Mouse (Mus musculus): ENCODE measurements around the gene Agpat2. TPM values are rescaled to one million over a fixed set of nuclear protein-coding genes. Genes with fewer than 3 reads are reported as not detected.

Agpat2 gene
- total and polyA plus RNA-seq, 3 experiments, result 4.6 to 6.0 (median 4.7) TPM

DNA sequence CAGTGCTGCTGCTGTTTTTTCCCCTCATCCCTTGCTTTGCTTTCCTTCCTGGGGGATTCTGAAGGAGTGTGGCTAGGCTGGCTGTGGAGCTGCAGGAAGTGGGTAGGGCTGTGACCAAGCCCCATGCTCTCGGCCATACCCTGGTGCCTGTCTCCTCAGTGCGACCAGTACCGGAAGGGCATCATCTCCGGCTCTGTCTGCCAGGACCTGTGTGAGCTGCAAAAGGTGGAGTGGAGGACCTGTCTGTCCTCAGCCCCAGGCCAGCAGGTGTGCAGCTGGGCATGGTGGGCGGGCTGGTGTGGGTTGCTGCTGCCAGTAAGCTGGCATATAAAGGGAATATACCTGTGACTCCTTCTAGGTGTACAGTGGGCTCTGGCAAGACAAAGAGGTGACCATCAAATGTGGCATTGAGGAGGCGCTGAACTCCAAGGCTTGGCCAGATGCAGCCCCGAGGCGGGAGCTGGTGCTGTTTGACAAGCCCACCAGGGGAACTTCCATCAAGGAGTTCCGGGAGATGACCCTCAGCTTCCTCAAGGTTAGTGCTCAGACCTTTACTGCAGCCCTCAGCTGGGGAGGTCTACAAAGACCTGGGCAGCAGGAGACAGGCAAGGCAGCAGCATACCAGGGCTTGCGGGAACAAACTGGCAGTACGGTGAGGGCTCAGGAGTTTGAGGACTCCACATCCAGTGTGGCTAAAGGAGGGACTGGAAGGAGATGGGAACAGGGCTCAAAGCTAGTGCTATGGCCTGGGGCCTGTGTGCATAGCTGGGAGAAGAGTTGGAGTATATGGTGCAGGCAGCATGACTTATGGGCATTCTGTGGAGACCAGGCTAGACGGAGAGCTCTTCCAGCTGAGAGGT, 30.6 kb upstream of the Agpat2 start:
- Histone ChIP-seq H3K4me1 (ENCODE audit: insufficient read depth, low read depth, low read length) (peaks cover 42% of the 10 kb centered on the region), H3K36me3 (replicated peaks) (peaks cover 62% of the 10 kb centered on the region), H3K9me3 (replicated peaks) (no peaks in the 10 kb centered on the region), H3K4me3 (ENCODE audit: low read depth, low read length) (no peak overlapping the region), H3K27me3 (ENCODE audit: insufficient read depth, low read length) (peaks cover 17% of the 10 kb centered on the region)
- ATAC-seq (ENCODE audit: extremely low read depth, insufficient number of reproducible peaks, low FRiP score, poor library complexity, severe bottlenecking) (no peak), DNase-seq (ENCODE audit: low spot score) (no peak)
- peak; percentile 27; the same call in 1 of the 2 replicates for TF ChIP-seq POLR2AphosphoS5 (IDR thresholded peaks at IDR 0.05; ENCODE audit: insufficient replicate concordance, low read depth, low read length)
- no peak for TF ChIP-seq TAL1 (conservative IDR thresholded peaks at IDR 0.05; ENCODE audit: low read depth, low read length)

DNA sequence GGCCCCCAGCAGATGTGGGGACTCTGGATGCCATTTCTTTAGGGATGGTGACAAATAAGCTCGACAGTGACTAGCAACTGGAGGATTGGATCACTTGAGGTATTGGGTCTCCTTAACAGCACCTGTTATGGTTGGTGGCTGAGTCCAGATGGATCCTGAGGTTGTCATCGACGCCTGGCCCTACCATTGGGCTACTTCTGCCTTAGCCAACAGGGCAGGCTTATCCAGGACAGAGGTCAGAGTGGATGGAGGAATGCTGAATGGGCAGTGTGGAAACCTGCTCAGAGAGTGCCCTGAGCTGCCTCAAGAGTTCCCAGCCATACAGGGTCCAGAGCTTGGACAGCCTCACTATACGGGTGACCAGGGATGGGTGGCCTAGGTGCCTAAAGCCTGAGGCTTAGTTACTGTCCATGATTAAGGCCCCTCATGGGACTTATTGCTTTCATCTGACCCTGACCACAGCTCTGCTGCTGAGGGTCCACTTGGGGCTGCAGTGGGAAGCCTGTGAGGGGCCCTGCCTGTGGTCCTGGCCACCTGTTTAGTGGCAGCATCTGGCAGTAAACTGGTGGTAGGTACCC, 29.8 kb upstream of the Agpat2 start:
- Histone ChIP-seq H3K9me3 (replicated peaks) (no peaks in the 10 kb centered on the region), H3K4me1 (ENCODE audit: insufficient read depth, low read depth, low read length) (peaks cover 42% of the 10 kb centered on the region), H3K36me3 (replicated peaks) (peaks cover 60% of the 10 kb centered on the region), H3K27me3 (ENCODE audit: insufficient read depth, low read length) (peaks cover 24% of the 10 kb centered on the region), H3K4me3 (ENCODE audit: low read depth, low read length) (no peak overlapping the region)
- DNase-seq (ENCODE audit: low spot score), result no peak
- ATAC-seq (ENCODE audit: extremely low read depth, insufficient number of reproducible peaks, low FRiP score, poor library complexity, severe bottlenecking), result no peak
- TF ChIP-seq CTCF (IDR thresholded peaks at IDR 0.05; ENCODE audit: low read depth, low read length) (no peak), TAL1 (conservative IDR thresholded peaks at IDR 0.05; ENCODE audit: low read depth, low read length) (no peak), POLR2AphosphoS5 (IDR thresholded peaks at IDR 0.05; ENCODE audit: insufficient replicate concordance, low read depth, low read length) (peak; percentile 18; the same call in 1 of the 2 replicates), GATA1 (IDR thresholded peaks at IDR 0.05; ENCODE audit: borderline replicate concordance, low read length) (no peak), GATA2 (IDR thresholded peaks at IDR 0.05; ENCODE audit: borderline replicate concordance, low read depth, low read length) (no peak)

- no peaks in the 10 kb centered on the region for H3K9me3 ChIP-seq (replicated peaks)
- peaks cover 47% of the 10 kb centered on the region for H3K36me3 ChIP-seq (replicated peaks)
- H3K4me1 ChIP-seq (ENCODE audit: insufficient read depth, low read depth, low read length), result peaks cover 34% of the 10 kb centered on the region
- ATAC-seq (ENCODE audit: extremely low read depth, insufficient number of reproducible peaks, low FRiP score, poor library complexity, severe bottlenecking) (no peak), DNase-seq (ENCODE audit: low spot score) (no peak)
- no peak overlapping the region for H3K4me3 ChIP-seq (ENCODE audit: low read depth, low read length)
- H3K27me3 ChIP-seq (ENCODE audit: insufficient read depth, low read length), result peaks cover 35% of the 10 kb centered on the region
- no peak for TF ChIP-seq GATA2 (IDR thresholded peaks at IDR 0.05; ENCODE audit: borderline replicate concordance, low read depth, low read length)
- peak; percentile 91; the same call in 1 of the 2 replicates for TF ChIP-seq POLR2AphosphoS5 (IDR thresholded peaks at IDR 0.05; ENCODE audit: insufficient replicate concordance, low read depth, low read length)
Measured at GRCm38 (mm10) chr2:26632541-26633395, 28.6 kb upstream of the Agpat2 start.

- DNase-seq (ENCODE audit: low spot score), result no peak
- Histone ChIP-seq H3K4me1 (ENCODE audit: insufficient read depth, low read depth, low read length) (peaks cover 4% of the 10 kb centered on the region; the same call in 1 of the 2 replicates), H3K4me3 (ENCODE audit: low read depth, low read length) (no peak overlapping the region), H3K27me3 (ENCODE audit: insufficient read depth, low read length) (peaks cover 40% of the 10 kb centered on the region), H3K36me3 (replicated peaks) (peaks cover 8% of the 10 kb centered on the region), H3K9me3 (replicated peaks) (no peaks in the 10 kb centered on the region)
- no peak for ATAC-seq (ENCODE audit: extremely low read depth, insufficient number of reproducible peaks, low FRiP score, poor library complexity, severe bottlenecking)
- no peak for TF ChIP-seq POLR2AphosphoS5 (IDR thresholded peaks at IDR 0.05; ENCODE audit: insufficient replicate concordance, low read depth, low read length)
- no peak for TF ChIP-seq GATA2 (IDR thresholded peaks at IDR 0.05; ENCODE audit: borderline replicate concordance, low read depth, low read length)
- TF ChIP-seq GATA1 (IDR thresholded peaks at IDR 0.05; ENCODE audit: borderline replicate concordance, low read length), result no peak
- TF ChIP-seq TAL1 (conservative IDR thresholded peaks at IDR 0.05; ENCODE audit: low read depth, low read length), result no peak
- no peak for TF ChIP-seq CTCF (IDR thresholded peaks at IDR 0.05; ENCODE audit: low read depth, low read length)
Measured at GRCm38 (mm10) chr2:26628792-26629437, 24.7 kb upstream of the Agpat2 start.

- DNase-seq (ENCODE audit: low spot score), result no peak
- H3K27me3 ChIP-seq (ENCODE audit: insufficient read depth, low read length), result peaks cover 40% of the 10 kb centered on the region
- ATAC-seq (ENCODE audit: extremely low read depth, insufficient number of reproducible peaks, low FRiP score, poor library complexity, severe bottlenecking), result no peak
- H3K4me3 ChIP-seq (ENCODE audit: low read depth, low read length), result no peak within 1 kb of the TSS
- TF ChIP-seq GATA1 (IDR thresholded peaks at IDR 0.05; ENCODE audit: borderline replicate concordance, low read length) (no peak), GATA2 (IDR thresholded peaks at IDR 0.05; ENCODE audit: borderline replicate concordance, low read depth, low read length) (no peak), TAL1 (conservative IDR thresholded peaks at IDR 0.05; ENCODE audit: low read depth, low read length) (no peak), POLR2AphosphoS5 (IDR thresholded peaks at IDR 0.05; ENCODE audit: insufficient replicate concordance, low read depth, low read length) (no peak), CTCF (IDR thresholded peaks at IDR 0.05; ENCODE audit: low read depth, low read length) (no peak)
- H3K4me1 ChIP-seq (ENCODE audit: insufficient read depth, low read depth, low read length), result peaks cover 4% of the 10 kb centered on the region; the same call in 1 of the 2 replicates
- H3K36me3 ChIP-seq (replicated peaks), result peaks cover 2% of the 10 kb centered on the region
- H3K9me3 ChIP-seq (replicated peaks), result no peaks in the 10 kb centered on the region
Measured at GRCm38 (mm10) chr2:26627921-26628739, 23.9 kb upstream of the Agpat2 start, which contains the start of gene Fam69b. Gene Fam69b, plus strand, starts transcription at chr2:26628457.
